Comparison of ENCODE assay signal across 29 mouse cellular contexts in genomic region chr5:22538996-22539600, GRCm38 (mm10). TPM values are rescaled to one million over a fixed set of nuclear protein-coding genes. Genes with fewer than 3 reads are reported as not detected.
DNase-seq lines count a peak whose midpoint lies in the region; ATAC-seq and TF ChIP-seq lines count a peak whose summit lies in the region.
"Had no signal": no experiment of that assay in that cellular context is flagged by ENCODE, and none has a peak within 500 bp of the region (broad histone marks: within the 10 kb centered on the region; RNA-seq: fewer than 3 reads in every experiment).

No protein-coding gene starts in this region.

- H3K9me3 ChIP-seq in hindbrain, postnatal 0 days (ENCODE audit: low read length) = no peaks in the 10 kb centered on the region
- no peaks in the 10 kb centered on the region for H3K9me3 ChIP-seq in hindbrain, embryonic 14.5 days (ENCODE audit: control insufficient read depth, low read length)
- H3K9me3 ChIP-seq in liver, embryonic 15.5 days (replicated peaks) = no peaks in the 10 kb centered on the region
- H3K9me3 ChIP-seq in liver, embryonic 12.5 days (replicated peaks) = no peaks in the 10 kb centered on the region
- no peaks in the 10 kb centered on the region for H3K9me3 ChIP-seq in kidney, postnatal 0 days (replicated peaks; ENCODE audit: low read length)
- H3K9me3 ChIP-seq: heart, embryonic 13.5 days; hindbrain, embryonic 10.5 days; intestine, embryonic 15.5 days; lung, embryonic 15.5 days had no signal

- no peak for TF ChIP-seq CTCF in hindbrain, postnatal 0 days (IDR thresholded peaks at IDR 0.05; ENCODE audit: low read depth)
- TF ChIP-seq CTCF in kidney, postnatal 0 days (IDR thresholded peaks at IDR 0.05; ENCODE audit: low read depth) = no peak

- H3K27ac ChIP-seq in hindbrain, postnatal 0 days = no peak overlapping the region
- no peak overlapping the region for H3K27ac ChIP-seq in hindbrain, embryonic 14.5 days
- H3K27ac ChIP-seq in liver, embryonic 15.5 days (replicated peaks) = 0 out of 2 replicates have a peak overlapping the region, but pooled peaks have one; percentile 2
- H3K27ac ChIP-seq in liver, embryonic 12.5 days = no peak overlapping the region
- H3K27ac ChIP-seq in kidney, postnatal 0 days = no peak overlapping the region
- H3K27ac ChIP-seq: gastrocnemius, adult 2 months; heart, adult 2 months; heart, embryonic 13.5 days; hindbrain, embryonic 10.5 days; intestine, embryonic 15.5 days; lung, embryonic 15.5 days; stomach, postnatal 0 days had no signal

- no peaks in the 10 kb centered on the region for H3K27me3 ChIP-seq in hindbrain, postnatal 0 days (ENCODE audit: insufficient read depth, low read length)
- H3K27me3 ChIP-seq in hindbrain, embryonic 14.5 days (ENCODE audit: control insufficient read depth, insufficient read depth, low read length) = no peaks in the 10 kb centered on the region
- no peaks in the 10 kb centered on the region for H3K27me3 ChIP-seq in liver, embryonic 15.5 days
- no peaks in the 10 kb centered on the region for H3K27me3 ChIP-seq in liver, embryonic 12.5 days (replicated peaks)
- no peaks in the 10 kb centered on the region for H3K27me3 ChIP-seq in kidney, postnatal 0 days (ENCODE audit: insufficient read depth, low read length)
- H3K27me3 ChIP-seq: heart, embryonic 13.5 days; intestine, embryonic 15.5 days; lung, embryonic 15.5 days had no signal

- H3K36me3 ChIP-seq in hindbrain, postnatal 0 days (ENCODE audit: insufficient read depth, low read length) = peaks cover 16% of the 10 kb centered on the region; the same call in 1 of the 2 replicates
- peaks cover 50% of the 10 kb centered on the region for H3K36me3 ChIP-seq in hindbrain, embryonic 14.5 days (replicated peaks; ENCODE audit: control insufficient read depth, insufficient read depth)
- peaks cover 79% of the 10 kb centered on the region for H3K36me3 ChIP-seq in liver, embryonic 15.5 days (replicated peaks)
- H3K36me3 ChIP-seq in liver, embryonic 12.5 days = peaks cover 88% of the 10 kb centered on the region
- H3K36me3 ChIP-seq in kidney, postnatal 0 days (ENCODE audit: insufficient read depth, low read length) = peaks cover 5% of the 10 kb centered on the region; the same call in 1 of the 2 replicates

- H3K4me3 ChIP-seq in hindbrain, postnatal 0 days (ENCODE audit: low read length) = no peak overlapping the region
- no peak overlapping the region for H3K4me3 ChIP-seq in hindbrain, embryonic 14.5 days (replicated peaks; ENCODE audit: low read length)
- no peak overlapping the region for H3K4me3 ChIP-seq in liver, embryonic 15.5 days (replicated peaks)
- no peak overlapping the region for H3K4me3 ChIP-seq in liver, embryonic 12.5 days
- no peak overlapping the region for H3K4me3 ChIP-seq in kidney, postnatal 0 days (replicated peaks; ENCODE audit: low read depth, low read length)
- H3K4me3 ChIP-seq: erythroblast, embryonic 14.5 days; gastrocnemius, adult 2 months; heart, adult 2 months; heart, embryonic 13.5 days; hindbrain, embryonic 10.5 days; intestine, embryonic 15.5 days; lung, embryonic 15.5 days had no signal

- no peaks in the 10 kb centered on the region for H3K4me1 ChIP-seq in hindbrain, postnatal 0 days (ENCODE audit: insufficient read depth, low read length)
- H3K4me1 ChIP-seq in hindbrain, embryonic 14.5 days (replicated peaks; ENCODE audit: control insufficient read depth, insufficient read depth, low read length) = no peaks in the 10 kb centered on the region
- H3K4me1 ChIP-seq in liver, embryonic 15.5 days (replicated peaks) = peaks cover 36% of the 10 kb centered on the region
- peaks cover 34% of the 10 kb centered on the region for H3K4me1 ChIP-seq in liver, embryonic 12.5 days
- H3K4me1 ChIP-seq in kidney, postnatal 0 days (replicated peaks; ENCODE audit: insufficient read depth, low read length) = no peaks in the 10 kb centered on the region
- H3K4me1 ChIP-seq: heart, embryonic 13.5 days; hindbrain, embryonic 10.5 days; intestine, embryonic 15.5 days; lung, embryonic 15.5 days had no signal

- no peak for ATAC-seq in hindbrain, postnatal 0 days
- no peak for ATAC-seq in hindbrain, embryonic 14.5 days (ENCODE audit: low FRiP score)
- no peak for ATAC-seq in liver, embryonic 15.5 days (ENCODE audit: insufficient read depth)
- ATAC-seq in liver, embryonic 12.5 days = no peak
- ATAC-seq in kidney, postnatal 0 days (replicated peaks; ENCODE audit: low FRiP score, low read depth) = peak; percentile 80
- ATAC-seq: forebrain, embryonic 16.5 days; hindbrain, embryonic 16.5 days; intestine, embryonic 15.5 days; midbrain, embryonic 16.5 days had no signal

- WGBS in hindbrain, postnatal 0 days = 78% methylated on average over 7 of the region's 7 CpGs
- 83% methylated on average over 7 of the region's 7 CpGs for WGBS in hindbrain, embryonic 14.5 days
- WGBS in liver, embryonic 15.5 days (ENCODE audit: insufficient replicate concordance) = 85% methylated on average over 7 of the region's 7 CpGs
- 88% methylated on average over 7 of the region's 7 CpGs for WGBS in liver, embryonic 12.5 days (ENCODE audit: insufficient replicate concordance)
- 81% methylated on average over 7 of the region's 7 CpGs for WGBS in kidney, postnatal 0 days

- no peak overlapping the region for H3K9ac ChIP-seq in hindbrain, postnatal 0 days (replicated peaks; ENCODE audit: low read length)
- H3K9ac ChIP-seq in hindbrain, embryonic 14.5 days = no peak overlapping the region
- no peak overlapping the region for H3K9ac ChIP-seq in liver, embryonic 15.5 days
- H3K9ac ChIP-seq in liver, embryonic 12.5 days = no peak overlapping the region
- H3K9ac ChIP-seq in kidney, postnatal 0 days (ENCODE audit: low read depth, low read length) = no peak overlapping the region
- H3K9ac ChIP-seq: heart, embryonic 13.5 days; intestine, embryonic 15.5 days; lung, embryonic 15.5 days had no signal

- H3K4me2 ChIP-seq in hindbrain, postnatal 0 days (ENCODE audit: low read depth, low read length) = no peak overlapping the region
- H3K4me2 ChIP-seq in hindbrain, embryonic 14.5 days (replicated peaks) = no peak overlapping the region
- H3K4me2 ChIP-seq in liver, embryonic 15.5 days = no peak overlapping the region
- no peak overlapping the region for H3K4me2 ChIP-seq in liver, embryonic 12.5 days
- H3K4me2 ChIP-seq in kidney, postnatal 0 days (ENCODE audit: low read length) = no peak overlapping the region
- H3K4me2 ChIP-seq: heart, embryonic 13.5 days; intestine, embryonic 15.5 days; lung, embryonic 15.5 days; midbrain, embryonic 11.5 days had no signal

- peak; percentile 3 for DNase-seq in hindbrain, postnatal 0 days (ENCODE audit: low spot score)
- no peak for DNase-seq in hindbrain, embryonic 14.5 days (ENCODE audit: low spot score)
- peak; percentile 3 for DNase-seq in kidney, postnatal 0 days (ENCODE audit: low spot score)
- no peak for DNase-seq in layer of hippocampus, postnatal 36 days
- no peak for DNase-seq in cerebellum, adult 9-10 months
- DNase-seq: adrenal gland, postnatal 25 days; cerebellum, adult 18-20 months; cerebellum, postnatal 14 days; gastrocnemius, adult 2 months; gastrocnemius, postnatal 36 days; heart, adult 2 months; heart, postnatal 10 days; layer of hippocampus, adult 9-11 months; left cerebral cortex, postnatal 4 days; right cerebral cortex, postnatal 4 days; thymus, adult 18-20 months; thymus, postnatal 25 days had no signal

RNA-seq across cellular contexts. Expression of gene Orc5, which starts 11.1 kb away (rescaled TPM):
- total RNA-seq in hindbrain, postnatal 0 days (2014; rRNA removed) = 21.5 and 26.3 TPM in 2 replicates
- 30.4 and 30.7 TPM in 2 replicates for polyA plus RNA-seq in hindbrain, postnatal 0 days (2015; fragmentation: Nextera tagmentation; extraction: Ambion mirVana)
- 35.9 and 39.4 TPM in 2 replicates for polyA plus RNA-seq in hindbrain, embryonic 14.5 days (2014; fragmentation: Nextera tagmentation; extraction: Ambion mirVana)
- 47.0 and 49.4 TPM in 2 replicates for polyA plus RNA-seq in liver, embryonic 15.5 days (2015; fragmentation: Nextera tagmentation; extraction: Ambion mirVana)
- polyA plus RNA-seq in liver, embryonic 12.5 days (2016; fragmentation: Nextera tagmentation; extraction: Ambion mirVana) = 66.5 and 72.8 TPM in 2 replicates
- 37.6 and 37.7 TPM in 2 replicates for polyA plus RNA-seq in kidney, postnatal 0 days (2015; fragmentation: Nextera tagmentation; extraction: Ambion mirVana)
- total RNA-seq in layer of hippocampus, postnatal 36 days (2021) = 10 to 100 TPM; 19.7 to 20.8 TPM

Comparison
In these comparisons a context has a peak if more than half of its experiments do, and no peak if none do; other contexts are left out.
1. DNase-seq: peak in hindbrain, postnatal 0 days (single experiment) and kidney, postnatal 0 days (single experiment); none in hindbrain, embryonic 14.5 days (single experiment), layer of hippocampus, postnatal 36 days (0 of 2) and cerebellum, adult 9-10 months (single experiment).